Mouse (Mus musculus): Measurements from ENCODE around the gene Dusp18. TPM values are rescaled to one million over a fixed set of nuclear protein-coding genes. Genes with fewer than 3 reads are reported as not detected.
"Not testable (repeated sequence)": the region's sequence is repeated elsewhere in the genome, so short reads cannot be mapped to it uniquely, and the experiment has no call there.

The Dusp18 gene
- total RNA-seq, 2 experiments from 2014 or later = 0.17 to 1.2 TPM

- ATAC-seq (replicated peaks; ENCODE audit: poor library complexity) = peak; percentile 99
Measured at GRCm38 (mm10) chr11:3887331-3887730, 7.7 kb upstream of the Dusp18 start.

- no peak for ATAC-seq (replicated peaks; ENCODE audit: poor library complexity)
Measured at GRCm38 (mm10) chr11:3893970-3894369, 1.1 kb upstream of the Dusp18 start.

- ATAC-seq (replicated peaks; ENCODE audit: poor library complexity) = no peak
Measured at GRCm38 (mm10) chr11:3895458-3895857, 418 bp downstream of the Dusp18 start.

GRCm38 (mm10) chr11:3895933-3896332 lies 893 bp downstream of the Dusp18 start:
- no peak for ATAC-seq (replicated peaks; ENCODE audit: poor library complexity)

- ATAC-seq (replicated peaks; ENCODE audit: poor library complexity) = no peak
Measured at GRCm38 (mm10) chr11:3900296-3900695, 5.3 kb downstream of the Dusp18 start.

- ATAC-seq (replicated peaks; ENCODE audit: poor library complexity) = no peak
Measured at GRCm38 (mm10) chr11:3902516-3902915, 7.5 kb downstream of the Dusp18 start.

GRCm38 (mm10) chr11:3903046-3903445 lies 8.0 kb downstream of the Dusp18 start:
- peak; percentile 58 for ATAC-seq (replicated peaks; ENCODE audit: poor library complexity)

- no peak for ATAC-seq (replicated peaks; ENCODE audit: poor library complexity)
Measured at GRCm38 (mm10) chr11:3904673-3905072, 9.6 kb downstream of the Dusp18 start.

GRCm38 (mm10) chr11:3905446-3905845 lies 10.4 kb downstream of the Dusp18 start:
- ATAC-seq (replicated peaks; ENCODE audit: poor library complexity) = no peak

- ATAC-seq (replicated peaks; ENCODE audit: poor library complexity) = no peak
Measured at GRCm38 (mm10) chr11:3909236-3909635, 14.2 kb downstream of the Dusp18 start.

- no peak for ATAC-seq (replicated peaks; ENCODE audit: poor library complexity)
Measured at GRCm38 (mm10) chr11:3910513-3911310, 15.7 kb downstream of the Dusp18 start.

- ATAC-seq (replicated peaks; ENCODE audit: poor library complexity) = not testable (repeated sequence)
Measured at GRCm38 (mm10) chr11:3911440-3911839, 16.4 kb downstream of the Dusp18 start.

GRCm38 (mm10) chr11:3912100-3912874 lies 17.2 kb downstream of the Dusp18 start:
- ATAC-seq (replicated peaks; ENCODE audit: poor library complexity) = no peak

GRCm38 (mm10) chr11:3912875-3913271 lies 17.8 kb downstream of the Dusp18 start:
- 0 out of 2 replicates have a peak, but pooled peaks have one; percentile 7 for ATAC-seq (replicated peaks; ENCODE audit: poor library complexity)

GRCm38 (mm10) chr11:3913316-3914108 lies 18.5 kb downstream of the Dusp18 start:
- peak; percentile 85 for ATAC-seq (replicated peaks; ENCODE audit: poor library complexity)

- peak; percentile 60 for ATAC-seq (replicated peaks; ENCODE audit: poor library complexity)
Measured at GRCm38 (mm10) chr11:3914109-3914840, 19.2 kb downstream of the Dusp18 start, which contains the start of gene Slc35e4. TSS of gene Slc35e4 (minus strand) at chr11:3914664.

GRCm38 (mm10) chr11:3918738-3919137 lies 23.7 kb downstream of the Dusp18 start:
- ATAC-seq (replicated peaks; ENCODE audit: poor library complexity) = no peak

GRCm38 (mm10) chr11:3920476-3920875 lies 25.4 kb downstream of the Dusp18 start:
- ATAC-seq (replicated peaks; ENCODE audit: poor library complexity) = no peak

- ATAC-seq (replicated peaks; ENCODE audit: poor library complexity) = peak; percentile 96
Measured at GRCm38 (mm10) chr11:3921281-3921850, 26.3 kb downstream of the Dusp18 start.

GRCm38 (mm10) chr11:3922115-3922514 lies 27.1 kb downstream of the Dusp18 start:
- no peak for ATAC-seq (replicated peaks; ENCODE audit: poor library complexity)
